Mouse (Mus musculus) kidney, adult 2 months (tissue): ENCODE results near the gene Mrps18a.

Source experiments
- CTCF ChIP-seq: fragments of 200-500 bp; conservative IDR thresholded peaks from 2 replicates; pipeline ENCODE4 v1.5.1; 2011; ENCODE audit warnings: low read depth, mild to moderate bottlenecking, control low read depth, low read length, moderate library complexity, mixed read lengths; ENCODE audit not compliant: insufficient read depth, insufficient read length
- POLR2A ChIP-seq: fragments of 200-500 bp; IDR thresholded peaks from one replicate; pipeline ENCODE4 v1.6.1; 2011; ENCODE audit warnings: low read depth, low read length, control low read depth

- no peak for TF ChIP-seq CTCF
- no peak for TF ChIP-seq POLR2A
Measured at GRCm38 (mm10) chr17:46115489-46115888, 4.7 kb downstream of the Mrps18a start.
